Mouse (Mus musculus): ENCODE measurements at regions not wholly inside any gene's neighbourhood (a gene's known extent, or its start where the extent isn't known, plus 50 kb on each side); places are given as distances from the start of the nearest gene placed in this dataset.

GRCm38 (mm10) chr8:126675153-126675552 is 81.4 kb upstream of the Irf2bp2 start:
- no peaks in the 10 kb centered on the region for H3K27me3 ChIP-seq (ENCODE audit: control insufficient read depth, insufficient read depth, low read length)
- H3K36me3 ChIP-seq (ENCODE audit: control insufficient read depth, insufficient read depth, low read length) = no peaks in the 10 kb centered on the region
- no peaks in the 10 kb centered on the region for H3K9me3 ChIP-seq (replicated peaks; ENCODE audit: control insufficient read depth, low read length)
- WGBS = 90% methylated on average over 2 of the region's 2 CpGs
- no peaks in the 10 kb centered on the region for H3K4me1 ChIP-seq (ENCODE audit: control insufficient read depth, insufficient read depth, low read length)
- ATAC-seq (ENCODE audit: insufficient read depth, low FRiP score) = no peak
- no peak overlapping the region for H3K27ac ChIP-seq (ENCODE audit: low read length)
- no peak overlapping the region for H3K4me2 ChIP-seq (ENCODE audit: low read depth, low read length)
- no peak overlapping the region for H3K9ac ChIP-seq (ENCODE audit: low read length)
- H3K4me3 ChIP-seq (replicated peaks; ENCODE audit: low read length) = no peak overlapping the region

DNA sequence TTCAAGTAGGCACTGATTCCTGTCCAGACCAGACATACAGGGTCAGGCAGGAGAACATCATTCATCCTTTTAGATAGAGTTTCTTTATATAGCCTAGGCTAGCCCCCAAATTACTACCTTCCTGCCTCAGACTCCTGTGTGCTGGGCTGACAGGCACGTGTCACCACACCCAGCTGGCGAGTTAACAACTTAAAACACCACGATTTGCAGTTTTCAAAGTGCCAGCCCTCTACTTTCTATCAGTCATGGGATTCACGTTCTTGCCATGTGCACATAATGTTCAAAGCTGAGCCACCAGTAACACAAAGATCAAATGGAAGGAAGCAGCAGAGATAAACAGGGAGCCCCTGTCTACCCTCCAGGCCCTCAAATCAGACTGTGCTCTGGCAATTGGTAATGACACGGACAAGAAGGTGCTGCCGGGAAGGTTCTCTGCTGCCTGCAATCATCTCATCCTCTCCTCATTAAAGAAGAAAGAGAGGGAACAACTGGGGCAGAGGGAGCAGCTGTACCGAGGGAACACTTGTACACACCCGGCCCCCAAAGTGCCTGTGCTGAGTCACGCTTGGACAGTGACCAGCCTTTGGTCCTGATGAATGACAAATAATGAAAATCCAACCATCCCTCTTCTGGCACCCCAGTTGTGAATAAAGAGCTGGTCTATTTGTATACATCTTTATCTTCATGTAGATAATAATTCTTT is 79.4 kb upstream of the Irf2bp2 start:
- Histone ChIP-seq H3K9me3 (replicated peaks; ENCODE audit: control insufficient read depth, low read length) (no peaks in the 10 kb centered on the region), H3K4me2 (ENCODE audit: low read depth, low read length) (no peak overlapping the region), H3K4me1 (ENCODE audit: control insufficient read depth, insufficient read depth, low read length) (peaks cover 19% of the 10 kb centered on the region), H3K36me3 (ENCODE audit: control insufficient read depth, insufficient read depth, low read length) (no peaks in the 10 kb centered on the region), H3K9ac (ENCODE audit: low read length) (no peak overlapping the region), H3K27ac (ENCODE audit: low read length) (no peak overlapping the region), H3K27me3 (ENCODE audit: control insufficient read depth, insufficient read depth, low read length) (no peaks in the 10 kb centered on the region), H3K4me3 (replicated peaks; ENCODE audit: low read length) (no peak overlapping the region)
- WGBS = 76% methylated on average over 9 of the region's 9 CpGs
- no peak for ATAC-seq (ENCODE audit: insufficient read depth, low FRiP score)

DNA sequence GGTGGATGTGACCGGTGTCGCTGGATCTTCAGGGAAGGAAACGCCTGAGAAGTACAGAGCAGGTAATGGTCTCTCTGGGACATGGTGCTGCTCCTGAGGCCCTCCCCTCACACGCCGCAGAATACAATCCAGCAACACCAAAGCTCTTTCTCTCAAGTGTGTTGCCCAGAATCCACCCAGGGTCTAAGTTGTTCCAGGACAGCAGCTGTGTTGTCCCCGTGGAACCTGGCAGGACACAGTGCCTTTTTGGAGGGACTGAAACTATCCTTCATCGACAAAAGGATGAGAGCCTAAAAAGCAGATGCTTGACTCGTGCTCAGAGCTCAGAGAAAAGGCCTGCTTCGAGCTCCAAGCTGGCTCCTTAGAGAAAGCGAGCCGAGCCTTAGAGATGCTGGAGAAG is 77.8 kb upstream of the Irf2bp2 start:
- Histone ChIP-seq H3K27ac (ENCODE audit: low read length) (no peak overlapping the region), H3K9me3 (replicated peaks; ENCODE audit: control insufficient read depth, low read length) (no peaks in the 10 kb centered on the region), H3K4me1 (ENCODE audit: control insufficient read depth, insufficient read depth, low read length) (peaks cover 34% of the 10 kb centered on the region), H3K4me2 (ENCODE audit: low read depth, low read length) (no peak overlapping the region), H3K36me3 (ENCODE audit: control insufficient read depth, insufficient read depth, low read length) (no peaks in the 10 kb centered on the region), H3K4me3 (replicated peaks; ENCODE audit: low read length) (no peak overlapping the region), H3K9ac (ENCODE audit: low read length) (no peak overlapping the region), H3K27me3 (ENCODE audit: control insufficient read depth, insufficient read depth, low read length) (no peaks in the 10 kb centered on the region)
- WGBS = 92% methylated on average over 11 of the region's 11 CpGs
- ATAC-seq (ENCODE audit: insufficient read depth, low FRiP score) = no peak

GRCm38 (mm10) chr8:126669919-126670318 is 76.1 kb upstream of the Irf2bp2 start:
- ATAC-seq (ENCODE audit: insufficient read depth, low FRiP score) = no peak

DNA sequence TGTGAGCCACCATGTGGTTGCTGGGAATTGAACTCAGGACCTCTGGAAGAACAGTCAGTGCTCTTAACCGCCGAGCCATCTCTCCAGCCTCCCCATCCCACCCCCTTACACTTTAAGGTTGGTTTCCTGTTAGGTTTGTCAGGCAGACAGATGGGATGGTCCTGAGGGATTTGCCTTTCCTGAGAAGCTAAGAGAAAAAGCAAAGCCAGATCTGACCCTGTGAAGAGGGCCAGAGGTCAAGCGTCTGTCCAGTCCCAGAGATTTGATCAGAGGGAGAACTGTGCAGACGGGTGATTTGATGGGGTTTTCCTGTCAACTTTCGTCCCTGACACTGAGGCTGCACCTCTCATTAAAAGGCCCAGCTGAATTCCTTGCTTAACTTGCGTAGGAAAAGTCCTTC is 75.4 kb upstream of the Irf2bp2 start:
- Histone ChIP-seq H3K4me1 (ENCODE audit: control insufficient read depth, insufficient read depth, low read length) (peaks cover 52% of the 10 kb centered on the region), H3K9ac (ENCODE audit: low read length) (no peak overlapping the region), H3K27me3 (ENCODE audit: control insufficient read depth, insufficient read depth, low read length) (no peaks in the 10 kb centered on the region), H3K36me3 (ENCODE audit: control insufficient read depth, insufficient read depth, low read length) (no peaks in the 10 kb centered on the region), H3K27ac (ENCODE audit: low read length) (peak overlapping the region; percentile 35; the same call in 1 of the 2 replicates), H3K4me2 (ENCODE audit: low read depth, low read length) (no peak overlapping the region), H3K4me3 (replicated peaks; ENCODE audit: low read length) (no peak overlapping the region), H3K9me3 (replicated peaks; ENCODE audit: control insufficient read depth, low read length) (no peaks in the 10 kb centered on the region)
- 69% methylated on average over 6 of the region's 6 CpGs for WGBS
- ATAC-seq (ENCODE audit: insufficient read depth, low FRiP score) = no peak

More at GRCm38 (mm10) chr8:126669919-126670318, 76.1 kb upstream of the Irf2bp2 start:
- no peaks in the 10 kb centered on the region for H3K36me3 ChIP-seq (ENCODE audit: control insufficient read depth, insufficient read depth, low read length)
- H3K9ac ChIP-seq (ENCODE audit: low read length) = no peak overlapping the region
- H3K4me2 ChIP-seq (ENCODE audit: low read depth, low read length) = no peak overlapping the region
- H3K4me3 ChIP-seq (replicated peaks; ENCODE audit: low read length) = no peak overlapping the region
- no peaks in the 10 kb centered on the region for H3K27me3 ChIP-seq (ENCODE audit: control insufficient read depth, insufficient read depth, low read length)
- H3K9me3 ChIP-seq (replicated peaks; ENCODE audit: control insufficient read depth, low read length) = no peaks in the 10 kb centered on the region
- no peak overlapping the region for H3K27ac ChIP-seq (ENCODE audit: low read length)
- H3K4me1 ChIP-seq (ENCODE audit: control insufficient read depth, insufficient read depth, low read length) = peaks cover 44% of the 10 kb centered on the region
- WGBS = 82% methylated on average over 9 of the region's 9 CpGs

DNA sequence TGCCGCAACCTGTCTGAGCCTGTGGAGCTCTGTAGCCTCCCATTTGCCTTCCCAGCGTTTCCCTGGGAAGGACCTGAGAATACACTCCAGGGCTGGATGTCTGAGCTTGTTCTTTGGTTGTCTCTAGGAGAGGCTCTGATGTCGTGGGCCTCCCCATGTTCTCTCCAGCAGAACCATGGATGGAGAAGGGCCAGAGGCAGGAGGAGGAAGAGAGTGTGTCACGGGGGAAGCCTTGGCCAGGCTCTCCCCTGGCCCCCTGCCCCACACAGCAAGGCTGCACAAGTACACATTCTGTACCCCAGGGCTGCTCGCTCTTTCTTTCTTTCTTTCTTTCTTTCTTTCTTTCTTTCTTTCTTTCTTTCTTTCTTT is 74.9 kb upstream of the Irf2bp2 start:
- Histone ChIP-seq H3K4me3 (replicated peaks; ENCODE audit: low read length) (no peak overlapping the region), H3K4me2 (ENCODE audit: low read depth, low read length) (no peak overlapping the region), H3K9ac (ENCODE audit: low read length) (peak overlapping the region; percentile 66), H3K9me3 (replicated peaks; ENCODE audit: control insufficient read depth, low read length) (no peaks in the 10 kb centered on the region), H3K27ac (ENCODE audit: low read length) (peak overlapping the region; percentile 100), H3K27me3 (ENCODE audit: control insufficient read depth, insufficient read depth, low read length) (no peaks in the 10 kb centered on the region), H3K4me1 (ENCODE audit: control insufficient read depth, insufficient read depth, low read length) (peaks cover 57% of the 10 kb centered on the region), H3K36me3 (ENCODE audit: control insufficient read depth, insufficient read depth, low read length) (no peaks in the 10 kb centered on the region)
- no peak for ATAC-seq (ENCODE audit: insufficient read depth, low FRiP score)
- WGBS = 59% methylated on average over 5 of the region's 5 CpGs

DNA sequence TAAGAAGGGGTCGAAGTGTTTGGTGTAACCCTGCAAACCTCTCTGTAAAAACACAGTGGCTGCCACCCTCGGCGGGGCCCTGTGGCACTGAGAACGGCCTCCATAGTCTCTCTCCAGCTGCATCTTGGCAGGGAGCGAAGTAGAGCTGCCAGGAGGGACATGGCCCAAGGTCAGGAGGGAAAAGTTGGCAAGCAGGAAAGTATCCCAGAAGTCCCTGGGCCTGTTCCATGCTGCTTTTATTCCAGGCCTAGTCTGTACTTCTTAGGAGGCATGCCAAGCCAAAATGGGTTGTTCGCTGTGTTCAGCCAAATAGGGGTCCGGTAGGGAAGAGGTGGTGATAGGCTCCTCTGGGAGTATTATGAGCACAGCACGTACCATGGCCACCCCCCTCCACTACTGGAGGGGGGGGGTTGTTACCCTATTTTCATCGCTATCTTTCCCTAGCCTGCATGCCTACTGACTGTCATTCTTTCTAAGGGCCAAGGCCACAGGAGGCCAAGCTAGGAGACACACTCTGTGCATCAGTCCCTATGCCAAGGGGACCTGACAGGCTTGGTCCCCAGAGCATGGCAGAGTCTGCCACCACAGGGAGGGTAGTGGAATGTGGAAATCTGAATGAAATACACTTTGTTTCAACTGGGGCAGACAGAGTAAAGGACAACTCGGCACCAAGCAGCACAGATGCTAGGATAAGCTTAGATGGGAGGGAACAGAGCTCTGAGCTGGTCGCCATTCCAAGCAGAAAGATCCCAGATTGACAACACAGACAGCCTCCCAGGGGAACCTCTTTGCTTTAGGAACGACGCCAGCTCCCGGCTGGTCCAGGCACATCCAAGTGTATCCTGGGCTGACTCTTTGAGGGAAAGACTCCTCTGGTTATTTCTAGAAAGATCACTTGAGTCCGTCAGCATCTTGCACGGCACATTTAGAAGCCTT is 74.2 kb upstream of the Irf2bp2 start:
- peaks cover 64% of the 10 kb centered on the region for H3K4me1 ChIP-seq (ENCODE audit: control insufficient read depth, insufficient read depth, low read length)
- no peaks in the 10 kb centered on the region for H3K9me3 ChIP-seq (replicated peaks; ENCODE audit: control insufficient read depth, low read length)
- no peaks in the 10 kb centered on the region for H3K27me3 ChIP-seq (ENCODE audit: control insufficient read depth, insufficient read depth, low read length)
- no peak overlapping the region for H3K4me3 ChIP-seq (replicated peaks; ENCODE audit: low read length)
- peak overlapping the region; percentile 100 for H3K27ac ChIP-seq (ENCODE audit: low read length)
- H3K4me2 ChIP-seq (ENCODE audit: low read depth, low read length) = no peak overlapping the region
- peak; percentile 12; the same call in 1 of the 2 replicates for ATAC-seq (ENCODE audit: insufficient read depth, low FRiP score)
- WGBS = 47% methylated on average over 16 of the region's 16 CpGs
- H3K9ac ChIP-seq (ENCODE audit: low read length) = peak overlapping the region; percentile 66
- no peaks in the 10 kb centered on the region for H3K36me3 ChIP-seq (ENCODE audit: control insufficient read depth, insufficient read depth, low read length)

- H3K4me1 ChIP-seq (ENCODE audit: control insufficient read depth, insufficient read depth, low read length) = peaks cover 71% of the 10 kb centered on the region
- WGBS = 51% methylated on average over 12 of the region's 12 CpGs
- H3K36me3 ChIP-seq (ENCODE audit: control insufficient read depth, insufficient read depth, low read length) = no peaks in the 10 kb centered on the region
- H3K9ac ChIP-seq (ENCODE audit: low read length) = peak overlapping the region; percentile 66
- H3K9me3 ChIP-seq (replicated peaks; ENCODE audit: control insufficient read depth, low read length) = no peaks in the 10 kb centered on the region
- H3K4me2 ChIP-seq (ENCODE audit: low read depth, low read length) = peak overlapping the region; percentile 40
- H3K27ac ChIP-seq (ENCODE audit: low read length) = peak overlapping the region; percentile 100
- no peaks in the 10 kb centered on the region for H3K27me3 ChIP-seq (ENCODE audit: control insufficient read depth, insufficient read depth, low read length)
- H3K4me3 ChIP-seq (replicated peaks; ENCODE audit: low read length) = no peak overlapping the region
- ATAC-seq (ENCODE audit: insufficient read depth, low FRiP score) = peak; percentile 1
These were observed 73.4 kb upstream of the Irf2bp2 start for GRCm38 (mm10) chr8:126667086-126667720.
